Mouse (Mus musculus): ENCODE results near the gene Hspb11.

The Hspb11 gene

DNA sequence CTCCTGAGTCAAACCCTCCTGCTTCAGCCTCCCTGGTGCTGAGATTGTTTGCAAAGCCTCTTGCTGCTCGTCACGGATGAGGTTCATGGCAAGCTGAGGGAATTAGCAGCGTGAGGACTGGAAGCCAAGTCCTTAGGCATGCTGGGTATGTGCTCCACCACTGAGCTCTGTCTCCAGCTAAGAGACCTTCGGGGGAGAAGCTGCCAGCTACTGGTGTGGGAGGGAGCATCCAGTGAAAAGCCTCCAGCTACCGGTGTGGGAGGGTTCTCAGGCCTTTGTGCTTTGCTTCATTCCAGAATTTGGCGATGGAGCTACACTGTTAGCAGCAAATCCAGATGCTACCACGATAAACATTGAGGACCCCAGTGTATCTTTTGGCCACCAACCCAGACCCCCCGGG is 65.3 kb downstream of the Hspb11 start:
- DNase-seq: no peak

DNA sequence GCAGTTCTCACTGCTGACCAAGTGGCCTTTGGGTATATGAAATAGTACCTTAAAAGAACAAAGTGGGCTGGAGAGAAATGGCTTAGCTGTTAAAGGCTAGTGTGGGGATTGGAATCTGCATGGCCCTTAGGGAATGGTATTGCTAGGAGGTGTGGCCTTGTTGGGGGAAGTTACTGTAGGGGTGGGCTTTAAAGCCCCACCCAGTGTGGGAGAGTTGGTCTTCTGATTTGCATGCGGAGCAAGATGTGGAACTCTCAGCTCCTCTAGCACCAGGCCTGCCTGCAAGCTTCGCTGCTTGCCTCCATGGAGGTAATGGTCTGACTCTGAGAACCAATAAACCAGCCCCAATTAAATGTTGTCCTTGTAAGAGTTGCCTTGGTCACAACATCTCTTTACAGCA is 67.6 kb downstream of the Hspb11 start:
- DNase-seq: no peak

DNA sequence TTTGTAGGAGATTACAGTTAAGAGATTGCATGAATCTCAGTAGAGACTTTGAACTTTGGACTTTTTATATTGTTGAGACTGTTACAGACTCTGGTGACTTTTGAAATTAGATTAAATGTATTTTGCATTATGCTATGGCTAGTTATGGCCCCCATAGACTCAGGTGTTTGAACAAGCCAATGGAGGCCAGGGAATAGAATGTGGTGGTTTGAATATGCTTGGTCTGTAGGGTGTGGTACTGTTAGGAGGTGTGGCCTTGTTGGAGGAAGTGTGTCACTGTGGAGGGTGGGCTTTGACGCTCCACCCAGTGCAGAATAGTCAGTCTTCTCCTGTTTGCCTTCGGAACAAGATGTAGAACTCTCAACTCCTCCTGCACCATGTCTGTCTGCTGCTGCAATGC is 69.7 kb downstream of the Hspb11 start:
- no peak for DNase-seq

- DNase-seq: no peak
Measured at GRCm38 (mm10) chr4:107328530-107328929, 75.1 kb downstream of the Hspb11 start.

Measured in thymus, postnatal 14 days (tissue).